In the genomic region with DNA sequence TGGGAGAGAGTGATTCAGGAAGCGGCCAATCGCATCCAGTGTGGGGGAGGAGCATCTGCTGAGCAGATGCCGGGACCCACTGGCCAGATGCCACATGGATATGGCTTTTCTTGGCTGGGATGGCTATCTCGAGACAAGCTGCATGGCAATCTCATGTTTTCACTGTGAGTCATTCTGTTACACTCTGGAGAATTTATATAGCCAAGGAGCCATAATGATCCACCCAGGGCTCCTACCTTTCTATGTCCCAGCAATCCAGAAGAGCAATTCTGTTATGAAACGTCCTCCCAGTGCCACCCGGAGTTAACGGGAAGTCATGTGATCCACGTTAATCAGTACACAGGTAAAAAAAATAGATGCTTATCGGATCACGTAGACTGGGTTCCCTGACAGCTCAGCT, we compare ENCODE assay signal across 16 mouse cellular contexts.
A peak's percentile ranks its signal among the peaks of the same experiment; 100 is the strongest.
DNase-seq lines count a peak whose midpoint lies in the region; TF ChIP-seq lines count a peak whose summit lies in the region.
"Had no signal": no experiment of that assay in that cellular context is flagged by ENCODE, and none has a peak within 500 bp of the region (broad histone marks: within the 10 kb centered on the region; RNA-seq: fewer than 3 reads in every experiment).

No protein-coding gene starts in this region.

- no peaks in the 10 kb centered on the region for H3K27me3 ChIP-seq in small intestine, adult 2 months (ENCODE audit: control insufficient read depth, insufficient read depth, low read length)
- H3K27me3 ChIP-seq: limb, embryonic 15.5 days; midbrain, embryonic 15.5 days had no signal

- no peak overlapping the region for H3K4me3 ChIP-seq in gastrocnemius, adult 2 months
- H3K4me3 ChIP-seq in small intestine, adult 2 months (ENCODE audit: low read depth, low read length) = no peak overlapping the region
- H3K4me3 ChIP-seq: embryonic facial prominence, embryonic 10.5 days; heart, embryonic 10.5 days; layer of hippocampus, adult 2 months; limb, embryonic 15.5 days; midbrain, embryonic 15.5 days had no signal

- TF ChIP-seq CTCF in gastrocnemius, adult 2 months (IDR thresholded peaks at IDR 0.05) = no peak
- no peak for TF ChIP-seq CTCF in small intestine, adult 2 months (IDR thresholded peaks at IDR 0.05; ENCODE audit: extremely low read depth, insufficient read length, insufficient replicate concordance, low read depth, low read length)

- H3K27ac ChIP-seq in gastrocnemius, adult 2 months = no peak overlapping the region
- peak overlapping the region; percentile 6 for H3K27ac ChIP-seq in small intestine, adult 2 months (ENCODE audit: insufficient read depth, low read depth, low read length)
- H3K27ac ChIP-seq: embryonic facial prominence, embryonic 10.5 days; heart, embryonic 10.5 days; layer of hippocampus, adult 2 months; limb, embryonic 15.5 days; midbrain, embryonic 15.5 days had no signal

- 32% methylated on average over 10 of the region's 10 CpGs for WGBS in small intestine, adult 2 months

- DNase-seq in gastrocnemius, adult 2 months = peak; percentile 17
- DNase-seq in gastrocnemius, postnatal 4 days (ENCODE audit: low spot score in 2 of 2) = no peak
- DNase-seq in right cerebral cortex, adult 18-20 months = peak; percentile 59
- DNase-seq in right cerebral cortex, postnatal 4 days = no peak
- peak; percentile 50 to 56 for DNase-seq in left cerebral cortex, adult 18-20 months (ENCODE audit: low spot score in 2 of 2)
- DNase-seq in kidney, postnatal 14 days = no peak
- no peak for DNase-seq in testis, postnatal 10 days (ENCODE audit: low spot score)
- DNase-seq: cerebellum, adult 8-10 months; lung, embryonic 14.5 days had no signal

- H3K36me3 ChIP-seq in small intestine, adult 2 months (ENCODE audit: control insufficient read depth, insufficient read depth, low read length) = no peaks in the 10 kb centered on the region
- H3K36me3 ChIP-seq: embryonic facial prominence, embryonic 10.5 days; G1E; heart, embryonic 10.5 days; limb, embryonic 15.5 days; midbrain, embryonic 15.5 days had no signal

- intact Hi-C loops in gastrocnemius, adult 2 months (cut with DNase I) = no loop called here

- H3K4me1 ChIP-seq in small intestine, adult 2 months (ENCODE audit: control insufficient read depth, insufficient read depth, insufficient read length, low read length) = peaks cover 33% of the 10 kb centered on the region

- no peak for TF ChIP-seq POLR2A in small intestine, adult 2 months (IDR thresholded peaks at IDR 0.05; ENCODE audit: low read depth, low read length)

Comparison
In these comparisons a context has a peak if more than half of its experiments do, and no peak if none do; other contexts are left out.
1. DNase-seq: peak in gastrocnemius, adult 2 months (single experiment), right cerebral cortex, adult 18-20 months (single experiment) and left cerebral cortex, adult 18-20 months (2 of 2); none in gastrocnemius, postnatal 4 days (0 of 2), right cerebral cortex, postnatal 4 days (single experiment), kidney, postnatal 14 days (single experiment) and testis, postnatal 10 days (single experiment).